Mouse (Mus musculus): ENCODE results near the gene 1700008O03Rik.

DNA sequence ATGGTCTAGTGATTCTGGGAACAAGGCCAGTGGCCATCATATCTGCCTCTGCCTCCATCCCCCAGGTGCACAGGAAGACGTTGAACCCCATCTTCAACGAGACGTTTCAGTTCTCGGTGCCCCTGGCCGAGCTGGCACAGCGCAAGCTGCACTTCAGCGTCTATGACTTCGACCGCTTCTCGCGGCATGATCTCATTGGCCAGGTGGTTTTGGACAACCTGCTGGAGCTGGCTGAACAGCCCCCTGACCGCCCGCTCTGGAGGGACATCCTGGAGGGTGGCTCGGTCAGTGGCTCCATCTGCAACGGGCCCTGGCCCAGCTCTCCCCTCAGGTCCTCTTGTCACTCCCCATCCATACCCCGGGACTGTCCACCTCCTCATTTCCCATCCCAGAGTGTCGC is 7.7 kb upstream of the 1700008O03Rik start:
- TF ChIP-seq GATA1 (IDR thresholded peaks at IDR 0.05; ENCODE audit: borderline replicate concordance, low read length) (no peak), FLI1 (IDR thresholded peaks at IDR 0.05; ENCODE audit: low read length) (no peak)

Data from megakaryocyte, embryonic 14.5 days (primary cell).